Mouse (Mus musculus) ES-Bruce4 (cell line): ENCODE data around the gene Prss57. TPM values are rescaled to one million over a fixed set of nuclear protein-coding genes. Genes with fewer than 3 reads are reported as not detected.
A peak's percentile ranks its signal among the peaks of the same experiment; 100 is the strongest.

ENCODE experiments used
- H3K27ac ChIP-seq: 2 replicates; pipeline ENCODE4 v1.5.1; 2012; ENCODE audit warnings: low read length, inconsistent platforms; ENCODE audit not compliant: insufficient read depth
- H3K27me3 ChIP-seq: 2 replicates; pipeline ENCODE4 v1.6.1; 2012; ENCODE audit warnings: mild to moderate bottlenecking, low read length, inconsistent platforms; ENCODE audit not compliant: control insufficient read depth, poor library complexity, insufficient read depth, severe bottlenecking
- H3K36me3 ChIP-seq: 2 replicates; pipeline ENCODE4 v1.6.1; 2012; ENCODE audit warnings: inconsistent platforms, mild to moderate bottlenecking, low read length, moderate library complexity; ENCODE audit not compliant: control insufficient read depth, poor library complexity, insufficient read depth, severe bottlenecking
- H3K4me1 ChIP-seq: one replicate; pipeline ENCODE4 v1.8.1; 2011; ENCODE audit warnings: low read length; ENCODE audit not compliant: control insufficient read depth, insufficient read depth
- H3K4me3 ChIP-seq: 2 replicates; pipeline ENCODE4 v1.5.1; 2011; ENCODE audit warnings: low read depth, mild to moderate bottlenecking, low read length
- H3K9ac ChIP-seq: 2 replicates; pipeline ENCODE4 v1.6.1; 2012; ENCODE audit warnings: low read depth, mild to moderate bottlenecking, inconsistent platforms; ENCODE audit not compliant: poor library complexity, severe bottlenecking
- H3K9me3 ChIP-seq: replicated peaks from 2 replicates; pipeline ENCODE4 v1.6.1; 2012; ENCODE audit warnings: mild to moderate bottlenecking, low read length, inconsistent platforms; ENCODE audit not compliant: control insufficient read depth, poor library complexity, insufficient read depth, severe bottlenecking
- CTCF ChIP-seq: IDR thresholded peaks from one replicate; pipeline ENCODE4 v1.8.1; 2011; ENCODE audit warnings: low read depth, low read length
- EP300 ChIP-seq: IDR thresholded peaks from 2 replicates; pipeline ENCODE4 v1.6.1; 2011; ENCODE audit warnings: low read depth, low read length; ENCODE audit not compliant: insufficient read depth
- POLR2A ChIP-seq: IDR thresholded peaks from one replicate; pipeline ENCODE4 v1.8.1; 2011; ENCODE audit warnings: low read length; ENCODE audit not compliant: insufficient read depth
- polyA plus RNA-seq: library from polyadenylated mRNA; stranded (reverse); fragments of >200 nt; gene quantifications from 2 replicates; pipeline ENCODE4 v1.2.4, GENCODE M21; 2011; ENCODE audit warnings: low read depth; ENCODE audit not compliant: missing spikeins, insufficient read depth, insufficient read length

Gene Prss57
- polyA plus RNA-seq, 1 experiment = not detected

DNA sequence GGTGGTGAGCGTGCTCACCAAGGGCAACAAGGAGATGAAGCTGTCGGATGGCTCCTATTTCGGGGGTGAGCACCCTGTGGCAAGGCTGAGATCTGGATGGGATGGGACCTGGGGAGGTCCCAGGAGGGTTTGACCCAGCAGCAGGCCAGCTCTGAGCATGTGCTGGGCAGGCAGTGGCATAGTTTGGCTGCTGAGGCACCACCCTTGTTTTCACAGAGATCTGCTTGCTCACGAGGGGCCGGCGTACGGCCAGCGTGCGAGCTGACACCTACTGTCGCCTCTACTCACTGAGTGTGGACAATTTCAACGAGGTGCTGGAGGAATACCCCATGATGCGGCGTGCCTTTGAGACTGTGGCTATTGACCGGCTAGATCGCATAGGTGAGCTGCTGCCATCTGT lies 56.9 kb downstream of the Prss57 start:
- no peak overlapping the region for H3K27ac ChIP-seq
- H3K27me3 ChIP-seq = no peaks in the 10 kb centered on the region
- H3K36me3 ChIP-seq = peaks cover 10% of the 10 kb centered on the region
- peaks cover 19% of the 10 kb centered on the region for H3K9me3 ChIP-seq
- TF ChIP-seq CTCF = no peak
- no peak for TF ChIP-seq EP300
- no peak for TF ChIP-seq POLR2A
- no peaks in the 10 kb centered on the region for H3K4me1 ChIP-seq
- H3K9ac ChIP-seq = no peak overlapping the region
- H3K4me3 ChIP-seq = no peak overlapping the region

DNA sequence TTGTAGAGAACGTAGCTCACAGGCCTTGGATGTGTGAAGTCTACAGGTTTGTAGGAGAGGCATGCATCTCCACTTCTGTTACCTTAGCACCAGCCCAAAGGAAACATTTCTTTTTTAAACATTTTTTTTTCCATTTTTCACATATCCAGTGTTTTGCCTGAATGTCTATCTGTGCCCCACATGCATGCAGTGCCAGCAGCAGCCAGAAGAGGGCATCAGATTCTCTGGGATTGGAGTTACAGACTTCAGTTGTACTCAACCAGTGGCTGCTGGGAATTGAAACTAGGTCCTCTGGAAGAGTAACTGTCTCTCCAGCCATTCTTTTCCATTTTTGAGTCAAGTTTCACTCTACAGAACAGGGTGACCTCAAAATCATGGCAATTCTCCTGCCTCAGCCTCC lies 58.3 kb downstream of the Prss57 start:
- TF ChIP-seq EP300 (no peak), CTCF (peak; percentile 81)
- Histone ChIP-seq H3K9ac (no peak overlapping the region), H3K4me3 (no peak overlapping the region), H3K27me3 (no peaks in the 10 kb centered on the region), H3K4me1 (no peaks in the 10 kb centered on the region), H3K9me3 (peaks cover 6% of the 10 kb centered on the region), H3K36me3 (0 out of 2 replicates have a peak, but pooled peaks cover under 1% of the 10 kb centered on the region), H3K27ac (no peak overlapping the region)

Other genes with a start within 250 kb of the Prss57 start
- gene Mier2, start 235.8 kb downstream of the Prss57 start, polyA plus RNA-seq = 40.1 and 55.7 TPM in 2 replicates
- gene Theg, start 203.6 kb downstream of the Prss57 start, polyA plus RNA-seq = not detected in 2 replicates
- gene C2cd4c, start 176.9 kb downstream of the Prss57 start, polyA plus RNA-seq = 0.58 and 0.88 TPM in 2 replicates
- 4.6 and 4.7 TPM in 2 replicates for gene Shc2, start 153.0 kb downstream of the Prss57 start, polyA plus RNA-seq
- gene Odf3l2, start 145.2 kb downstream of the Prss57 start, polyA plus RNA-seq = not detected in 2 replicates
- gene Madcam1, start 126.4 kb downstream of the Prss57 start, polyA plus RNA-seq = 1.9 and 2.6 TPM in 2 replicates
- gene Tpgs1, start 121.6 kb downstream of the Prss57 start, polyA plus RNA-seq = 11.3 and 14.5 TPM in 2 replicates
- 299 and 319 TPM in 2 replicates for gene Cdc34, start 108.8 kb downstream of the Prss57 start, polyA plus RNA-seq
- 2.8 and 3.6 TPM in 2 replicates for gene Gzmm, start 101.9 kb downstream of the Prss57 start, polyA plus RNA-seq
- 445 and 449 TPM in 2 replicates for gene Bsg, start 86.5 kb downstream of the Prss57 start, polyA plus RNA-seq
- gene Hcn2, start 74.3 kb downstream of the Prss57 start, polyA plus RNA-seq = 7.3 and 8.4 TPM in 2 replicates
- gene Polrmt, start 44.4 kb downstream of the Prss57 start, polyA plus RNA-seq = 21.9 and 23.0 TPM in 2 replicates
- 1.0 and 1.2 TPM in 2 replicates for gene Fgf22, start 35.9 kb downstream of the Prss57 start, polyA plus RNA-seq
- gene Rnf126, start 24.0 kb downstream of the Prss57 start, polyA plus RNA-seq = 49.6 and 61.5 TPM in 2 replicates
- gene Fstl3, start 13.7 kb downstream of the Prss57 start, polyA plus RNA-seq = 7.7 TPM in 2 replicates
- gene Palm, start 2.6 kb upstream of the Prss57 start, polyA plus RNA-seq = 53.3 and 53.7 TPM in 2 replicates
- gene Misp, start 30.0 kb upstream of the Prss57 start, polyA plus RNA-seq = 4.0 and 6.4 TPM in 2 replicates
- 628 and 695 TPM in 2 replicates for gene Ptbp1, start 63.5 kb upstream of the Prss57 start, polyA plus RNA-seq
- 8.7 and 13.1 TPM in 2 replicates for gene Prtn3, start 83.5 kb upstream of the Prss57 start, polyA plus RNA-seq
- 6.4 and 8.3 TPM in 2 replicates for gene Plppr3, start 83.7 kb upstream of the Prss57 start, polyA plus RNA-seq
- not detected in 2 replicates for gene Elane, start 95.3 kb upstream of the Prss57 start, polyA plus RNA-seq
- not detected in 2 replicates for gene Cfd, start 99.9 kb upstream of the Prss57 start, polyA plus RNA-seq
- gene Med16, start 118.0 kb upstream of the Prss57 start, polyA plus RNA-seq = 17.4 and 17.5 TPM in 2 replicates
- not detected in 2 replicates for gene Gm26602, start 119.9 kb upstream of the Prss57 start, polyA plus RNA-seq
- gene Kiss1r, start 126.0 kb upstream of the Prss57 start, polyA plus RNA-seq = 0.25 and 1.2 TPM in 2 replicates
- 49.4 and 56.5 TPM in 2 replicates for gene R3hdm4, start 130.2 kb upstream of the Prss57 start, polyA plus RNA-seq
- gene Arid3a, start 136.1 kb upstream of the Prss57 start, polyA plus RNA-seq = 31.1 and 36.5 TPM in 2 replicates
- gene Wdr18, start 169.2 kb upstream of the Prss57 start, polyA plus RNA-seq = 47.6 and 55.3 TPM in 2 replicates
- not detected in 2 replicates for gene Grin3b, start 179.8 kb upstream of the Prss57 start, polyA plus RNA-seq
- gene Tmem259, start 193.4 kb upstream of the Prss57 start, polyA plus RNA-seq = 54.6 and 61.1 TPM in 2 replicates
- 156 and 164 TPM in 2 replicates for gene Cnn2, start 197.6 kb upstream of the Prss57 start, polyA plus RNA-seq
- gene Abca7, start 205.5 kb upstream of the Prss57 start, polyA plus RNA-seq = 10.6 and 11.0 TPM in 2 replicates
- 6.5 and 6.9 TPM in 2 replicates for gene Arhgap45, start 225.7 kb upstream of the Prss57 start, polyA plus RNA-seq
- gene Polr2e, start 248.8 kb upstream of the Prss57 start, polyA plus RNA-seq = 176 and 180 TPM in 2 replicates